Mouse (Mus musculus): Measurements from ENCODE around the gene Tmem254a. TPM values are rescaled to one million over a fixed set of nuclear protein-coding genes. Genes with fewer than 3 reads are reported as not detected.
"Not testable (repeated sequence)": the region's sequence is repeated elsewhere in the genome, so short reads cannot be mapped to it uniquely, and the experiment has no call there.

Gene Tmem254a
- total and polyA plus RNA-seq, 3 experiments = 0.44 to 6.5 (median 1.5) TPM

- ATAC-seq (ENCODE audit: extremely low read depth, insufficient number of reproducible peaks, low FRiP score, poor library complexity, severe bottlenecking); H3K9me3 ChIP-seq (replicated peaks); DNase-seq (ENCODE audit: low spot score); H3K4me1 ChIP-seq (ENCODE audit: insufficient read depth, low read depth, low read length); H3K4me3 ChIP-seq (ENCODE audit: low read depth, low read length); H3K27me3 ChIP-seq (ENCODE audit: insufficient read depth, low read length); H3K36me3 ChIP-seq (replicated peaks): not testable (repeated sequence)
Measured at GRCm38 (mm10) chr14:25894566-25894965, 32.9 kb downstream of the Tmem254a start.

GRCm38 (mm10) chr14:25885886-25886285, 41.6 kb downstream of the Tmem254a start:
- H3K4me1 ChIP-seq (ENCODE audit: insufficient read depth, low read depth, low read length); H3K36me3 ChIP-seq (replicated peaks); ATAC-seq (ENCODE audit: extremely low read depth, insufficient number of reproducible peaks, low FRiP score, poor library complexity, severe bottlenecking); DNase-seq (ENCODE audit: low spot score); H3K27me3 ChIP-seq (ENCODE audit: insufficient read depth, low read length); H3K4me3 ChIP-seq (ENCODE audit: low read depth, low read length); H3K9me3 ChIP-seq (replicated peaks): not testable (repeated sequence)

- H3K36me3 ChIP-seq (replicated peaks); H3K27me3 ChIP-seq (ENCODE audit: insufficient read depth, low read length); DNase-seq (ENCODE audit: low spot score); ATAC-seq (ENCODE audit: extremely low read depth, insufficient number of reproducible peaks, low FRiP score, poor library complexity, severe bottlenecking); H3K9me3 ChIP-seq (replicated peaks); H3K4me3 ChIP-seq (ENCODE audit: low read depth, low read length); H3K4me1 ChIP-seq (ENCODE audit: insufficient read depth, low read depth, low read length): not testable (repeated sequence)
Measured at GRCm38 (mm10) chr14:25881769-25882168, 45.7 kb downstream of the Tmem254a start.

GRCm38 (mm10) chr14:25876640-25877039, 50.8 kb downstream of the Tmem254a start:
- H3K36me3 ChIP-seq (replicated peaks) = peaks cover 31% of the 10 kb centered on the region
- not testable (repeated sequence) for H3K4me1 ChIP-seq (ENCODE audit: insufficient read depth, low read depth, low read length); H3K27me3 ChIP-seq (ENCODE audit: insufficient read depth, low read length); H3K4me3 ChIP-seq (ENCODE audit: low read depth, low read length); DNase-seq (ENCODE audit: low spot score); H3K9me3 ChIP-seq (replicated peaks); ATAC-seq (ENCODE audit: extremely low read depth, insufficient number of reproducible peaks, low FRiP score, poor library complexity, severe bottlenecking)

Other genes starting within 250 kb of the Tmem254a start
- gene Ppif, start 233.5 kb downstream of the Tmem254a start, total RNA-seq (2014; fragmentation: Nextera tagmentation) = 55.6 and 74.2 TPM in 2 replicates
- 13.9 and 15.0 TPM in 2 replicates for gene Ppif, start 233.5 kb downstream of the Tmem254a start, total RNA-seq (2017)
- gene Ppif, start 233.5 kb downstream of the Tmem254a start, polyA plus RNA-seq (2012) = 41.0 and 52.7 TPM in 2 replicates
- gene Zcchc24, start 158.6 kb downstream of the Tmem254a start, total RNA-seq (2014; fragmentation: Nextera tagmentation) = not detected in 2 replicates
- gene Zcchc24, start 158.6 kb downstream of the Tmem254a start, total RNA-seq (2017) = under 0.01 and 0.05 TPM in 2 replicates
- not detected in 2 replicates for gene Zcchc24, start 158.6 kb downstream of the Tmem254a start, polyA plus RNA-seq (2012)
- 22.8 and 24.7 TPM in 2 replicates for gene Anxa11, start 85.5 kb downstream of the Tmem254a start, total RNA-seq (2014; fragmentation: Nextera tagmentation)
- 3.3 and 4.5 TPM in 2 replicates for gene Anxa11, start 85.5 kb downstream of the Tmem254a start, total RNA-seq (2017)
- gene Anxa11, start 85.5 kb downstream of the Tmem254a start, polyA plus RNA-seq (2012) = 51.5 and 57.7 TPM in 2 replicates
- gene Plac9a, start 24.6 kb downstream of the Tmem254a start, total RNA-seq (2014; fragmentation: Nextera tagmentation) = not detected in 2 replicates
- gene Plac9a, start 24.6 kb downstream of the Tmem254a start, total RNA-seq (2017) = not detected in 2 replicates
- gene Plac9a, start 24.6 kb downstream of the Tmem254a start, polyA plus RNA-seq (2012) = not detected in 2 replicates
- not detected in 2 replicates for gene Cphx1, start 10.6 kb upstream of the Tmem254a start, total RNA-seq (2014; fragmentation: Nextera tagmentation)
- gene Cphx1, start 10.6 kb upstream of the Tmem254a start, total RNA-seq (2017) = 0.44 TPM in 1 of 2 replicates, not detected in the other
- not detected in 2 replicates for gene Cphx1, start 10.6 kb upstream of the Tmem254a start, polyA plus RNA-seq (2012)
- gene Duxbl1, start 50.9 kb upstream of the Tmem254a start, total RNA-seq (2014; fragmentation: Nextera tagmentation) = not detected in 2 replicates
- 0.16 TPM in 1 of 2 replicates, not detected in the other for gene Duxbl1, start 50.9 kb upstream of the Tmem254a start, total RNA-seq (2017)
- not detected in 2 replicates for gene Duxbl1, start 50.9 kb upstream of the Tmem254a start, polyA plus RNA-seq (2012)
- gene Gm9780, start 115.0 kb upstream of the Tmem254a start, total RNA-seq (2014; fragmentation: Nextera tagmentation) = not detected in 2 replicates
- not detected in 2 replicates for gene Gm9780, start 115.0 kb upstream of the Tmem254a start, total RNA-seq (2017)
- gene Gm9780, start 115.0 kb upstream of the Tmem254a start, polyA plus RNA-seq (2012) = not detected in 2 replicates
- 3.3 TPM in 1 of 2 replicates, not detected in the other for gene Tmem254c, start 139.7 kb upstream of the Tmem254a start, total RNA-seq (2014; fragmentation: Nextera tagmentation)
- 6.0 and 8.6 TPM in 2 replicates for gene Tmem254c, start 139.7 kb upstream of the Tmem254a start, total RNA-seq (2017)
- 2.9 TPM in 2 replicates for gene Tmem254c, start 139.7 kb upstream of the Tmem254a start, polyA plus RNA-seq (2012)
- not detected in 2 replicates for gene Cphx2, start 153.8 kb upstream of the Tmem254a start, total RNA-seq (2014; fragmentation: Nextera tagmentation)
- gene Cphx2, start 153.8 kb upstream of the Tmem254a start, total RNA-seq (2017) = not detected in 2 replicates
- not detected in 2 replicates for gene Cphx2, start 153.8 kb upstream of the Tmem254a start, polyA plus RNA-seq (2012)
- gene Cphx3, start 154.6 kb upstream of the Tmem254a start, total RNA-seq (2014; fragmentation: Nextera tagmentation) = not detected in 2 replicates
- gene Cphx3, start 154.6 kb upstream of the Tmem254a start, total RNA-seq (2017) = not detected in 2 replicates
- gene Cphx3, start 154.6 kb upstream of the Tmem254a start, polyA plus RNA-seq (2012) = not detected in 2 replicates
- not detected in 2 replicates for gene Duxbl2, start 190.7 kb upstream of the Tmem254a start, total RNA-seq (2014; fragmentation: Nextera tagmentation)
- not detected in 2 replicates for gene Duxbl2, start 190.7 kb upstream of the Tmem254a start, total RNA-seq (2017)
- gene Duxbl2, start 190.7 kb upstream of the Tmem254a start, polyA plus RNA-seq (2012) = not detected in 2 replicates

All from G1E (cell line).